Mouse (Mus musculus) frontal cortex, postnatal 10 days (tissue): ENCODE measurements around the gene Vmn1r208.
"Not testable (repeated sequence)": the region's sequence is repeated elsewhere in the genome, so short reads cannot be mapped to it uniquely, and the experiment has no call there.

Experiments
- DNase-seq, 2 experiments: peaks; one replicate each; pipeline ENCODE4 v3.0.0; 2022; ENCODE audit warnings: low spot score in 2 of 2, mixed read lengths in 1 of 2

Gene Vmn1r208

DNA sequence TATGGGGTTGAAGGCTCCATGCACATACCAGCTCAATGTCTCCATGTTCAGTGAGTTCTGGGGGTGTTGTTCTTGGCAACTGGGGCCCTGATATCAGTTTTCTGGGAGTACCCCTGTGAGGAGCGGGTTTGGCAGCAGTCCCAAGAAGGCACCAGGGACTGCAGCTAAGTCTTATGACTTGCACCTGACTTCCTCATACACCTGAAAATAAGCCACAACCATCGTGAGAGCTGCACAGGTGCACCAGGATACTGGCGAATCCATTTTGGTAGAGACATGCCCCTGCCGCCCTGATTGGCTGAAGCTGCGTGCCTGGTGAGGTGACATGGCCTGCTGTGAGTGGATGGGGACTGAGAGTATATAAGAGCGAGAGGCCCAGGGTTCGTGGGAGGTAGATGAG lies at the start of gene Vmn1r208:
Gene Vmn1r208 (minus strand): TSS at position 101 of the 400 bp plus-strand sequence.
- not testable (repeated sequence) for DNase-seq

- not testable (repeated sequence) for DNase-seq
These were observed 44.4 kb upstream of the Vmn1r208 start for GRCm38 (mm10) chr13:22821601-22822000.

- DNase-seq, result not testable (repeated sequence)
These were observed 32.4 kb upstream of the Vmn1r208 start, which contains the start of gene Vmn1r209 for GRCm38 (mm10) chr13:22809582-22809981. Vmn1r209 (minus strand) TSS chr13:22809682.

DNA sequence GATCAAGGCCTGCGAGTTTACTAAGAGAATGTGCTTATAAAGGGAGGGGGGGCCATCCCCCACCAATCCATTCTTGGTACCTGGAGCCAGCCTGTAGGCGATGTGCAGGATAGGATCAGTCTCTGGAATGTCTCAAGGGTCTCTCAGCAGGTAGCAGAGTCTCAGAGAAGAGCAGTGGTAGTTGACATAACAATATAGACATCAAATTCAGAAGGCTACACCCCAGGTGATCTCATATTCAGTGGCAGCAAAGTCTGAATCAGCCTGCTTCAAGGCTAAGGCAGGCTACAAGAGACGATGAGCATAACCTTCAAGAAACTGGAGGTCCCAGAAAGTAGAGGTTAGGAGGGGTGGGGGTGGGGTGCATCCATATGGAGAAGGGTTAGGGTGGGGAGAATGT lies 10.9 kb upstream of the Vmn1r208 start:
- DNase-seq, result not testable (repeated sequence)

DNA sequence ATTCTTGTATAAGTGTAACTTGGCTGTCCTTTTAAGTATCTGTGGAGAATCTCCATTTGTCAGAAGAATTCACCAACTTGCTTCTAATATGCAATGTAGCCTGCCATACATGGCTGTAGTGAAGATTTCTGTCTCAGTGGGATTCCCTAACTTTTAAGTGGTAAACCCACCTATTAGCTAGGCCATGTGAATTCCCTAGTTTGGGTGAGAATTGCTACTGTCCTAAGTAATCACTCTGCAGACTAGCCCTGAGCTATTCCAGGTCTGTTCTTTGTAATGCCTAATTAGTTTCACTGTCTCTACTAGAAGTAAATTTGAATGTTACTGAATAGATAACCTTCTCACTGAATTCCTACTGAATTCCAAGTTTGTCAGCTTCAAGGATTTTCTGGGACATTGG lies 7.0 kb upstream of the Vmn1r208 start:
- DNase-seq, result not testable (repeated sequence)

DNA sequence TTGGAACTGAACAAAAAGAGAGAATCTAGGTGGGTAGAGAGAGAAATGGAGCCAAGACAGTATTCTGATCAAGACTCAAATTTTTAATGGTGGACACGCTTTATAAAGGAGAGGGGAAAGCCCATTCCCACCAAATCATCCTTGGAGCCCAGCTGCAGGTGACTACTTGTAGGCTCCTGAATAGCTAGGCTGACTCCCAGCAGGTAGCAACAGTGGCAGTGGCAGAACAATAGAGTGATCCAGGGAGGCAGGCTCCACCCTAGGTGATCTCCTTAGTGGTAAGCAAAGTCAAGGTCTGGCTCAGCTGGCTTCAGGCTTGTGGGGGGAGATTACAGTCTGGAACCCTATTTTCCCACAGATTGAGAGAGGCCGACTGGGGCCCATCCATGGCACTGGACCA lies 5.6 kb downstream of the Vmn1r208 start:
- not testable (repeated sequence) for DNase-seq

- no peak for DNase-seq
These were observed 29.7 kb downstream of the Vmn1r208 start for GRCm38 (mm10) chr13:22747524-22747923.

DNA sequence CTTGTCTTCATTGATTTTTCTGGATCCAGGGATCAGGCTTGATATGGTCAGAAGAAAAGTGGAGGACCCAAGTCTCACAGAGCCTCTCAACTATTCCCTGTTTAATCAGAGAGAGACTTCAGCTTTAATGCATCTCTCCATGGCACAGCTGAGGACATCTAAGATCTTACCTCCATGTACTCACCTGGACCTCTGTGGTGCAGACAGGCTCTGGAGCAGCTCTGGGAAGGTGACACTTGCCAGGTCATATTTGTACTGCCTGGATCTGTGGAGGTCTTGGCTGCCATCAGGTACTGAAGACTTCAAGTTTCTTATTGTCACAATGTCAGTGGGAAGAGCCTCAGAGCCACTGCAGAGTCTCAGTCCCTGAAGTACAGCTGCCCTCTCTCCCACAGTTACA lies 47.7 kb downstream of the Vmn1r208 start, which contains the start of gene Vmn1r207-ps:
Gene Vmn1r207-ps (minus strand): TSS at position 101 of the 400 bp plus-strand sequence.
- DNase-seq, result not testable (repeated sequence)
